Mouse (Mus musculus) liver, postnatal 0 days (tissue): ENCODE results near the gene Maff.

Experiments
- CTCF ChIP-seq: sonication (generic); IDR thresholded peaks from 2 replicates; pipeline ENCODE4 v1.5.1; 2016; ENCODE audit warnings: antibody characterized with exemption, low read depth
- EP300 ChIP-seq: IDR thresholded peaks from 2 replicates; pipeline ENCODE4 v1.6.1; 2016; ENCODE audit warnings: antibody characterized with exemption, low read depth, mild to moderate bottlenecking

- TF ChIP-seq CTCF (no peak), EP300 (no peak)
Measured at GRCm38 (mm10) chr15:79394842-79395241, 48.4 kb downstream of the Maff start.
